Mouse (Mus musculus): ENCODE results near the gene Panx2. TPM values are rescaled to one million over a fixed set of nuclear protein-coding genes. Genes with fewer than 3 reads are reported as not detected.
A peak's percentile ranks its signal among the peaks of the same experiment; 100 is the strongest.

Gene Panx2
- polyA plus RNA-seq, 1 experiment from 2014 or later: 0.55 TPM

GRCm38 (mm10) chr15:89062518-89062910 is 3.0 kb downstream of the Panx2 start:
- H3K27ac ChIP-seq: no peak overlapping the region
- no peak for ATAC-seq (ENCODE audit: insufficient read depth, low FRiP score, low read depth)
- no peak overlapping the region for H3K9ac ChIP-seq
- peaks cover 53% of the 10 kb centered on the region for H3K27me3 ChIP-seq (replicated peaks)
- no peak overlapping the region for H3K4me3 ChIP-seq (replicated peaks)
- H3K4me1 ChIP-seq: peaks cover 3% of the 10 kb centered on the region; the same call in 1 of the 2 replicates
- 85% methylated on average over 5 of the region's 5 CpGs for WGBS
- H3K9me3 ChIP-seq: no peaks in the 10 kb centered on the region
- no peaks in the 10 kb centered on the region for H3K36me3 ChIP-seq
- H3K4me2 ChIP-seq: no peak overlapping the region

DNA sequence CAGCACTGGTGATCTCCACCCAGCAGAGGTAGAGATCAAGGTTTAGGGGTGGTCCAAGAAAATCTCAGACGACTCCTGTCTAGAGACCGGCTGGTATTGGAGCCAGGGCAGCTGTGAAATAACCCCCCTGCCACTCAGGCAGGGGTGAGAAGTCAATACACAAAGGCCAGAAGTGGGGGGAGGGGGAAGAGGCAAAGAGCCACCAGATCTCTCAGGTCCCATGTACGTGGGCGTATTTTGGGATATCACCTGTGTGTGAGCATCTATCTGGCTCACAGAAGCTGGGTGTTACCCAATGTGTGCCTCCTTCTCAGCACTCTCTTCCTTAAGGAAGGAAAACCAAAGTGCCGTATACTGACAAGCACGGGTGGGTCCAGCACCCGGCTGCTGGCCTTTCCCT is 3.5 kb downstream of the Panx2 start:
- H3K4me1 ChIP-seq: peaks cover 5% of the 10 kb centered on the region; the same call in 1 of the 2 replicates
- peaks cover 54% of the 10 kb centered on the region for H3K27me3 ChIP-seq (replicated peaks)
- 69% methylated on average over 7 of the region's 7 CpGs for WGBS
- no peak for ATAC-seq (ENCODE audit: insufficient read depth, low FRiP score, low read depth)
- H3K9ac ChIP-seq: no peak overlapping the region
- H3K4me3 ChIP-seq (replicated peaks): no peak overlapping the region
- H3K4me2 ChIP-seq: no peak overlapping the region
- no peaks in the 10 kb centered on the region for H3K9me3 ChIP-seq
- no peak overlapping the region for H3K27ac ChIP-seq
- H3K36me3 ChIP-seq: no peaks in the 10 kb centered on the region

DNA sequence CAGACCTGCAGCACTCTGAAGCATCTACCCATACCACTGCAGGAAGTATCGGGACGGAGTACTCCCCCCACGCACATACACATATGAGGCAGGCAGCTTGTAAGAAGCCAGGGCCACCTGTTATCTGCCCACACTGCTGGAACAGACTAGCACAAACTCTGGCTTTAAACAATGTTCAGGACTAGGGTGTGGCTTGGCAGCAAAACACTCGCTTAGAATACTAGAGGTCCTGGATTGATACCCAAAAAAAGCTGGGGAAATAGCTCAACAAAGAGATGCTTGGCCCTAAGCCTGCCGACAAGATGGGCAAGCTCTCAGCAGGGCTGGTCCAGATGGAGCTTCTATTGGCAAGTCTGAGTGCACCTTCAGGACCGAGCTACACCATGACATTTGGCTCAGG is 4.0 kb downstream of the Panx2 start:
- H3K9ac ChIP-seq: no peak overlapping the region
- no peaks in the 10 kb centered on the region for H3K36me3 ChIP-seq
- no peak overlapping the region for H3K4me3 ChIP-seq (replicated peaks)
- 62% methylated on average over 6 of the region's 6 CpGs for WGBS
- H3K4me2 ChIP-seq: no peak overlapping the region
- H3K27ac ChIP-seq: no peak overlapping the region
- no peaks in the 10 kb centered on the region for H3K9me3 ChIP-seq
- H3K4me1 ChIP-seq: peaks cover 7% of the 10 kb centered on the region; the same call in 1 of the 2 replicates
- ATAC-seq (ENCODE audit: insufficient read depth, low FRiP score, low read depth): no peak
- peaks cover 54% of the 10 kb centered on the region for H3K27me3 ChIP-seq (replicated peaks)

GRCm38 (mm10) chr15:89064891-89065290 is 5.4 kb downstream of the Panx2 start:
- Histone ChIP-seq H3K4me2 (no peak overlapping the region), H3K4me1 (peaks cover 7% of the 10 kb centered on the region; the same call in 1 of the 2 replicates), H3K9ac (no peak overlapping the region), H3K27me3 (replicated peaks) (peaks cover 48% of the 10 kb centered on the region), H3K9me3 (no peaks in the 10 kb centered on the region), H3K36me3 (no peaks in the 10 kb centered on the region), H3K4me3 (replicated peaks) (no peak overlapping the region), H3K27ac (no peak overlapping the region)
- WGBS: 87% methylated on average over 5 of the region's 5 CpGs
- ATAC-seq (ENCODE audit: insufficient read depth, low FRiP score, low read depth): no peak

DNA sequence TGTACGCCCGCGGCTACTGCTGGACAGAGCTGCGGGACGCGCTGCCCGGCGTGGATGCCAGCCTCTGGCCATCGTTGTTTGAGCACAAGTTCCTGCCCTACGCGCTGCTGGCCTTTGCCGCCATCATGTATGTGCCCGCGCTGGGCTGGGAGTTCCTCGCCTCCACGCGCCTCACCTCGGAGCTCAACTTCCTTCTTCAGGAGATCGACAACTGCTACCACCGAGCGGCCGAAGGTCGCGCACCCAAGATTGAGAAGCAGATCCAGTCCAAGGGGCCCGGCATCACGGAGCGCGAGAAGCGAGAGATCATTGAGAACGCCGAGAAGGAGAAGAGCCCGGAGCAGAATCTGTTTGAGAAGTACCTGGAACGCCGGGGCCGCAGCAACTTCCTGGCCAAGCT is 8.1 kb downstream of the Panx2 start:
- no peaks in the 10 kb centered on the region for H3K9me3 ChIP-seq
- WGBS: 30% methylated on average over 35 of the region's 35 CpGs
- no peak overlapping the region for H3K27ac ChIP-seq
- H3K4me3 ChIP-seq (replicated peaks): peak overlapping the region; percentile 21
- no peak overlapping the region for H3K9ac ChIP-seq
- peaks cover 32% of the 10 kb centered on the region for H3K27me3 ChIP-seq (replicated peaks)
- H3K4me2 ChIP-seq: peak overlapping the region; percentile 47
- ATAC-seq (ENCODE audit: insufficient read depth, low FRiP score, low read depth): no peak
- 0 out of 2 replicates have a peak, but pooled peaks cover 3% of the 10 kb centered on the region for H3K4me1 ChIP-seq
- no peaks in the 10 kb centered on the region for H3K36me3 ChIP-seq

DNA sequence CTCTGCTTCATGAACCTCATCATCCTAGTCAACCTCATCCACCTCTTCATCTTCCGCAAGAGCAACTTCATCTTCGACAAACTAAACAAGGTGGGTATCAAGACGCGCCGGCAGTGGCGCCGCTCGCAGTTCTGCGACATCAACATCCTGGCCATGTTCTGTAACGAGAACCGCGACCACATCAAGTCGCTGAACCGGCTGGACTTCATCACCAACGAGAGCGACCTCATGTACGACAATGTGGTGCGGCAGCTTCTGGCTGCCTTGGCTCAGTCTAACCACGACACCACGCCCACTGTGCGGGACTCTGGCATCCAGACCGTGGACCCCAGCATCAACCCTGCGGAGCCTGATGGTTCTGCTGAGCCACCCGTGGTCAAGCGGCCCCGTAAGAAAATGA is 8.7 kb downstream of the Panx2 start:
- H3K27me3 ChIP-seq (replicated peaks): peaks cover 32% of the 10 kb centered on the region
- ATAC-seq (ENCODE audit: insufficient read depth, low FRiP score, low read depth): no peak
- H3K9me3 ChIP-seq: no peaks in the 10 kb centered on the region
- H3K4me1 ChIP-seq: 0 out of 2 replicates have a peak, but pooled peaks cover 3% of the 10 kb centered on the region
- H3K27ac ChIP-seq: no peak overlapping the region
- no peak overlapping the region for H3K9ac ChIP-seq
- peak overlapping the region; percentile 47 for H3K4me2 ChIP-seq
- no peaks in the 10 kb centered on the region for H3K36me3 ChIP-seq
- WGBS: 28% methylated on average over 26 of the region's 26 CpGs
- peak overlapping the region; percentile 21 for H3K4me3 ChIP-seq (replicated peaks)

- peaks cover 3% of the 10 kb centered on the region; the same call in 1 of the 2 replicates for H3K4me1 ChIP-seq
- no peak overlapping the region for H3K27ac ChIP-seq
- H3K9ac ChIP-seq: no peak overlapping the region
- H3K36me3 ChIP-seq: no peaks in the 10 kb centered on the region
- H3K4me3 ChIP-seq (replicated peaks): no peak overlapping the region
- ATAC-seq (ENCODE audit: insufficient read depth, low FRiP score, low read depth): no peak
- H3K9me3 ChIP-seq: no peaks in the 10 kb centered on the region
- no peak overlapping the region for H3K4me2 ChIP-seq
- 78% methylated on average over 18 of the region's 19 CpGs for WGBS
- H3K27me3 ChIP-seq (replicated peaks): peaks cover 32% of the 10 kb centered on the region
Measured at GRCm38 (mm10) chr15:89069336-89069840, 9.9 kb downstream of the Panx2 start.

GRCm38 (mm10) chr15:89070606-89071005 is 11.1 kb downstream of the Panx2 start:
- peaks cover 29% of the 10 kb centered on the region for H3K27me3 ChIP-seq (replicated peaks)
- ATAC-seq (ENCODE audit: insufficient read depth, low FRiP score, low read depth): no peak
- H3K4me1 ChIP-seq: peaks cover 13% of the 10 kb centered on the region
- H3K9ac ChIP-seq: no peak overlapping the region
- H3K4me3 ChIP-seq (replicated peaks): no peak overlapping the region
- no peak overlapping the region for H3K27ac ChIP-seq
- no peaks in the 10 kb centered on the region for H3K9me3 ChIP-seq
- no peaks in the 10 kb centered on the region for H3K36me3 ChIP-seq
- 62% methylated on average over 24 of the region's 24 CpGs for WGBS
- H3K4me2 ChIP-seq: no peak overlapping the region

GRCm38 (mm10) chr15:89073993-89074603 is 14.6 kb downstream of the Panx2 start:
- H3K4me1 ChIP-seq: peaks cover 31% of the 10 kb centered on the region
- H3K9ac ChIP-seq: no peak overlapping the region
- no peaks in the 10 kb centered on the region for H3K36me3 ChIP-seq
- H3K4me2 ChIP-seq: no peak overlapping the region
- H3K4me3 ChIP-seq (replicated peaks): no peak overlapping the region
- ATAC-seq (ENCODE audit: insufficient read depth, low FRiP score, low read depth): no peak
- WGBS: 66% methylated on average over 10 of the region's 10 CpGs
- no peaks in the 10 kb centered on the region for H3K27me3 ChIP-seq (replicated peaks)
- no peaks in the 10 kb centered on the region for H3K9me3 ChIP-seq
- no peak overlapping the region for H3K27ac ChIP-seq

DNA sequence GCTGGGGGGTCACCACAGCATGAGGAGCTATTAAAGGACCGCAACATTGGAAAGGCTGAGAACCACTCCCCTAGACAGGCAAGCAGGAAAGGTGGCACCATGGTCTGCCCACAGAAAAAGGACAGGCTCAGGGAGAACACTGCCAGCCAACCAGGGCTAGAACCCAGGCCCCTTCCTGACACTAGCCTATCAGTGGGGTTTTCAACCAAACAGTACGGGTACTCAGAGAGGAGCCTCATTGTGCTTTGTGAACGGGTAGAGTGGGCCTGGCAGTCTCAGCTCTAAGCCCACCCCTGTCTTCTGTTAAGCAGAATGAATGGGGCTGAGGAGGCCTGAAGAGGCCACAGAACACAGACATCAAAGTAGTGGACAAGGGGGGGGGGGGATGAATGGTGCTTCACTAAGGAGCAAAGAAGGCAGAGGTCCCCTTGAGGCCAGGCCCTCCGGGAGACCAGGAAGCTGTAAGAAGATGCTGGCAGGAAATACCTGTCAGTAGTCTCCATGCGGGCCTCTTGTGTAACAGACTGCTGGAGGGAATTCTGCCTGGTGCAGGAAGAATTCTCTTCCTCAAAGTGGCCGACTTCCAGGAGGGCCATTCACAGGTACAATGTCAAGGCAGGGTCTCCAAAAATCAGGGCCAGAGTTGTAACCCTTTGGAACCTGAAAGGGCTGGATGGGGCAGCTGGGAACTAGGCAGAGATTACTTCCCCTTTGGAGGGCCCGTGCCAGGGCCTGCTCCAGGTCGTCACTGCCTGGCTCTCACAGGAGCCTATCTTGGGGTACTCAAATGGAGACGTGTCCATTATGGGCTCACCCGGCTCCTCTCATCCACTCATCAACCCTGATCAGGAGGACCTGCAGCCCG is 15.3 kb downstream of the Panx2 start, which contains the start of gene Trabd:
Gene Trabd, plus strand, starts transcription at position 512 of the 865 bp plus-strand sequence.
- WGBS: 25% methylated on average over 11 of the region's 11 CpGs
- Histone ChIP-seq H3K27me3 (replicated peaks) (no peaks in the 10 kb centered on the region), H3K9me3 (no peaks in the 10 kb centered on the region), H3K36me3 (no peaks in the 10 kb centered on the region), H3K4me2 (peak within 1 kb of the TSS; percentile 84), H3K4me3 (replicated peaks) (peak within 1 kb of the TSS; percentile 81), H3K4me1 (peaks cover 31% of the 10 kb centered on the region), H3K27ac (peak within 1 kb of the TSS; percentile 86), H3K9ac (peak within 1 kb of the TSS; percentile 91)
- no peak; the same call in 1 of the 2 replicates for ATAC-seq (ENCODE audit: insufficient read depth, low FRiP score, low read depth)

DNA sequence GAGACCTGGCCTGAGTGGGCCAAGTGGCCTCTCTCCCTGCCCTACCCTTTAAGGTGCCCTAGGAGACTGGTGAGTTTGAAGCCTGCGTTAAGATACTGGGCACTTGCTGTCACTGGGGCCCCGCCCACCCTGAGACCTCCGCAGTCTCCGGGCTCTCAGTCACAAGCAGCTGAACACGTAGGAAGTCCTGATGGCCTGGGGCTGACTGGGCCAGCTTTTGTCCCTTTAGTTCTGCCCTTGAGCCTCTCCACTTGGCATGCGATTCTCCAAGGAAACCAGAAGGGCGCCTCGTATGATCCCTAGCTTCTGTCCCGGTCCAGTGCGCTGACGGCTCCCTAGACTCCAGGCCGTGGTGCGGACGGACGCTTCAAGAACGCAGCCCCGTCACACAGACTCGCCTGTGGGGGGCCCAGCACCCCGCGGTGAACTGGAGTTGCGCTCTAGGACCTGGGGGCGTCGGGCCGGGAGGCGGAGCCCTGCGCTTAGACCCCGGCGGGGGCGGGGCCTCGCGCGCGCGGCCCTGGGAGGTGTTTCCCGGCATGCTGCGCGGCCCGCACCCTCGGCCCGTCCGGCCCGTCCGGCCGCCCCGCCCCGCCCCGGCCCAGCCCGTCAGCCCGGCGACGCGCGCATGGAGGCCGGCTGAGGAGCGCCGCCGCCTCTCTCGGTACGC is 16.1 kb downstream of the Panx2 start:
- peak overlapping the region; percentile 81 for H3K4me3 ChIP-seq (replicated peaks)
- peak overlapping the region; percentile 91 for H3K9ac ChIP-seq
- no peaks in the 10 kb centered on the region for H3K9me3 ChIP-seq
- WGBS: under 1% methylated on average over 44 of the region's 59 CpGs
- H3K27ac ChIP-seq: peak overlapping the region; percentile 86
- ATAC-seq (ENCODE audit: insufficient read depth, low FRiP score, low read depth): peak; percentile 90
- H3K27me3 ChIP-seq (replicated peaks): no peaks in the 10 kb centered on the region
- no peaks in the 10 kb centered on the region for H3K36me3 ChIP-seq
- peak overlapping the region; percentile 84 for H3K4me2 ChIP-seq
- H3K4me1 ChIP-seq: peaks cover 31% of the 10 kb centered on the region

All from stomach, embryonic 15.5 days (tissue).